Mouse (Mus musculus) central nervous system, embryonic 14 days (tissue): ENCODE results near the gene Dab2ip. TPM values are rescaled to one million over a fixed set of nuclear protein-coding genes. Genes with fewer than 3 reads are reported as not detected.

Experiments
- polyA plus RNA-seq: library from polyadenylated mRNA; depleted of rRNA; stranded (reverse); fragments of >200 nt; gene quantifications from 2 replicates; pipeline ENCODE4 v1.2.3, GENCODE M21; 2012; rRNA removed

Gene Dab2ip
- 94.2 and 105 TPM in 2 replicates for polyA plus RNA-seq

DNA sequence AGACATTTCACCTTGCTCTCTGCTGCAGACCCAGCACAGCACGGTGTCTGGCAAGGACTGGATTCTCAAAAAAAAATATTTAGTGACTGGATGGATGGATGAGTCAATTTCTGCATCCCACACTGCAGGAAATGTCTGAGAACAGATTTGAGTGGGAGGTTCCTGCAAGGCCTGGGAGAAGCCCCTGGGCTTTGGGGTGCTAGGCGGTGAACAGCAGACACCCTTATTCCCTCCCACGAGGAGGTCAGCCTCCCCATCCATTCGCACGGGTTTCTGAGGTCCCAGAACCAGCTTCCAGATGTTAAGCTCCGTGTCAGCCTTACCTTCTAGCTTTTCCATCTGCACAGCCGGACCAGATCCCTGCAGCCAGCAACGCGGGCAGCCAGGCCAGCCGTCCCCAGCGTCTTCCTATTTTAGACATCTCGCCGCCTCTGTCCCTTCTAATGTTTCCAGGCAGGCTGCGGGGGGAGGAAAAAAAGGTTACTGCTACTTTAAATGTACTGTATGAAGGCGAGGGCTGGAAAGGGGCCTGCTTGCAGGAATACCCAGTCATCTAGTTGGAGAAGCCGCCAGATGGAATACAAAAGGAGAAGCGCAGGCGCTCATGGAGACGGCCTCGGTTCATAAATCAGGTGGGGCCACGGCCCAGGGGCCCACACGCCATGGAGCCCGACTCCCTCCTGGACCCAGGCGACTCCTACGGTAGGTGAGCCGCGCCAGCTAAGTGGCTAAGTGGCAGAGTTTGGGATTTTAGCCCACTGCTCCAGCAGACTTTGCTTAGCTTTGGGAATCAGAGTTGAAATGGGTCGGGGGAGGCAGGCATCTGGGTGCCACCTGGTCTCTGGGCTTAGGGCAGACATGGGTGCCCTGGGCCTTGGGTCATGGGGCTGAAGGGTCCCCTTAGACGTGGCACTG is at the start of gene Dab2ip:
Gene Dab2ip, plus strand, starts transcription at position 356 of the 915 bp plus-strand sequence.

Other genes with a start within 250 kb of the Dab2ip start
- gene Stom, start 221.3 kb upstream of the Dab2ip start, polyA plus RNA-seq = 9.4 and 11.2 TPM in 2 replicates
- gene 4930568D16Rik, start 190.5 kb upstream of the Dab2ip start, polyA plus RNA-seq = not detected in 2 replicates
- not detected in 2 replicates for gene 4930402F06Rik, start 161.1 kb upstream of the Dab2ip start, polyA plus RNA-seq
- gene Ggta1, start 95.0 kb upstream of the Dab2ip start, polyA plus RNA-seq = 5.3 and 9.1 TPM in 2 replicates